Mouse (Mus musculus): Measurements from ENCODE around the gene Slc24a2.

GRCm38 (mm10) chr4:87041412-87041997, 188.8 kb downstream of the Slc24a2 start:
- TF ChIP-seq CTCF (IDR thresholded peaks at IDR 0.05; ENCODE audit: low read depth): no peak
- TF ChIP-seq EP300 (optimal IDR thresholded peaks at IDR 0.05): no peak

All from stomach, postnatal 0 days (tissue).